ENCODE assay signal across 9 mouse cellular contexts in the genomic region with DNA sequence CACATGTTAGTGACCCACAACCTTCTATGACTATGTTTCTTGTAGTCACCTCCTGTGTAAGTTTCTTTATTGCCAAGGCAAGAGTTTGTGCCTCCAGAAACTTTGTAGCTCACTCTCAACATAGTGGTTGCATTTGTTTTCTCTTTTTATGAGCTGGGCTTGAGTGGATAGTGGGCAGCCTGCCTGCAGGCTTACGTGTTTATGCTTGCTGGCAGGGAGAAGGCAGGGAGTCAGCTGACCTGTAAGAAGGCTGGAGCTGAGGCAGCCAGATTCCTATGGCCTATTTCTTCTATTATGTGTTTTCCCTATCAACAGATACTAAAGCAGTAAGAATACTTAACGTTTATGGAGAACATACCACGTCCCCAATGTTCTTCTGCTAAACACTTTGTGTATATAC.
DNase-seq lines count a peak whose midpoint lies in the region; ATAC-seq lines count a peak whose summit lies in the region.
"Had no signal": no experiment of that assay in that cellular context is flagged by ENCODE, and none has a peak within 500 bp of the region (broad histone marks: within the 10 kb centered on the region; RNA-seq: fewer than 3 reads in every experiment).

No protein-coding gene starts in this region.

- no peak overlapping the region for H3K4me2 ChIP-seq in kidney, embryonic 16.5 days (replicated peaks; ENCODE audit: low read depth, low read length)
- H3K4me2 ChIP-seq in limb, embryonic 12.5 days = no peak overlapping the region
- no peak overlapping the region for H3K4me2 ChIP-seq in midbrain, embryonic 11.5 days

- no peak overlapping the region for H3K9ac ChIP-seq in kidney, embryonic 16.5 days (replicated peaks; ENCODE audit: low read length)
- no peak overlapping the region for H3K9ac ChIP-seq in limb, embryonic 12.5 days (replicated peaks)
- no peak overlapping the region for H3K9ac ChIP-seq in midbrain, embryonic 11.5 days (ENCODE audit: low read length)

- no peak for ATAC-seq in kidney, embryonic 16.5 days (ENCODE audit: low FRiP score, low TSS enrichment)
- ATAC-seq in limb, embryonic 12.5 days (ENCODE audit: insufficient number of reproducible peaks, insufficient read depth, low FRiP score, low TSS enrichment, low read depth) = peak; percentile 67
- ATAC-seq in erythroblast, adult 5-6 weeks (replicated peaks; ENCODE audit: low FRiP score, poor library complexity, severe bottlenecking) = no peak
- no peak for ATAC-seq in midbrain, embryonic 11.5 days (ENCODE audit: low FRiP score)
- ATAC-seq: forebrain, embryonic 14.5 days had no signal

- H3K4me1 ChIP-seq in kidney, embryonic 16.5 days (ENCODE audit: insufficient read depth, low read length) = no peaks in the 10 kb centered on the region
- peaks cover 41% of the 10 kb centered on the region for H3K4me1 ChIP-seq in limb, embryonic 12.5 days (replicated peaks)
- H3K4me1 ChIP-seq in midbrain, embryonic 11.5 days (ENCODE audit: control insufficient read depth, insufficient read depth, low read length) = no peaks in the 10 kb centered on the region; the same call in 1 of the 2 replicates

- no peaks in the 10 kb centered on the region for H3K36me3 ChIP-seq in kidney, embryonic 16.5 days (ENCODE audit: insufficient read depth, low read length)
- H3K36me3 ChIP-seq in limb, embryonic 12.5 days = no peaks in the 10 kb centered on the region
- H3K36me3 ChIP-seq in midbrain, embryonic 11.5 days (ENCODE audit: control insufficient read depth, insufficient read depth, low read length) = no peaks in the 10 kb centered on the region

- DNase-seq in kidney, adult 11 months = peak; percentile 68
- DNase-seq in gastrocnemius, adult 8-10 months (ENCODE audit: low spot score in 2 of 2) = peak; percentile 59 to 73
- DNase-seq in urinary bladder, postnatal 14 days (ENCODE audit: low spot score) = peak; percentile 75
- no peak for DNase-seq in midbrain, embryonic 11.5 days (ENCODE audit: low spot score, missing footprints)
- DNase-seq in thymus, postnatal 25 days = no peak

- no peaks in the 10 kb centered on the region for H3K27me3 ChIP-seq in kidney, embryonic 16.5 days (ENCODE audit: insufficient read depth, low read length)
- H3K27me3 ChIP-seq in limb, embryonic 12.5 days = no peaks in the 10 kb centered on the region
- H3K27me3 ChIP-seq in midbrain, embryonic 11.5 days (ENCODE audit: control insufficient read depth, insufficient read depth, low read length) = no peaks in the 10 kb centered on the region

- no peak overlapping the region for H3K4me3 ChIP-seq in kidney, embryonic 16.5 days (ENCODE audit: low read length)
- H3K4me3 ChIP-seq in limb, embryonic 12.5 days (replicated peaks) = no peak overlapping the region
- H3K4me3 ChIP-seq in midbrain, embryonic 11.5 days (ENCODE audit: low read depth, low read length) = no peak overlapping the region

- H3K27ac ChIP-seq in kidney, embryonic 16.5 days (ENCODE audit: low read length) = no peak overlapping the region
- peak overlapping the region; percentile 82 for H3K27ac ChIP-seq in limb, embryonic 12.5 days
- H3K27ac ChIP-seq in midbrain, embryonic 11.5 days (ENCODE audit: low read depth, low read length) = no peak overlapping the region

- 62% methylated on average over 3 of the region's 3 CpGs for WGBS in kidney, embryonic 16.5 days
- WGBS in limb, embryonic 12.5 days = 54% methylated on average over 3 of the region's 3 CpGs
- WGBS in midbrain, embryonic 11.5 days = 81% methylated on average over 3 of the region's 3 CpGs

- no peaks in the 10 kb centered on the region for H3K9me3 ChIP-seq in kidney, embryonic 16.5 days (ENCODE audit: low read length)
- no peaks in the 10 kb centered on the region for H3K9me3 ChIP-seq in limb, embryonic 12.5 days
- H3K9me3 ChIP-seq in midbrain, embryonic 11.5 days (ENCODE audit: control insufficient read depth, low read length) = no peaks in the 10 kb centered on the region

Comparison
In these comparisons a context has a peak if more than half of its experiments do, and no peak if none do; other contexts are left out.
1. DNase-seq: peak in kidney, adult 11 months (single experiment), gastrocnemius, adult 8-10 months (2 of 2) and urinary bladder, postnatal 14 days (single experiment); none in midbrain, embryonic 11.5 days (single experiment) and thymus, postnatal 25 days (single experiment).